Mouse (Mus musculus) cortical plate, adult 2 months (tissue): ENCODE data around the gene Plcxd3.

Experiments
- CTCF ChIP-seq: fragments of 200-500 bp; IDR thresholded peaks from 2 replicates; pipeline ENCODE4 v1.5.1; 2011; ENCODE audit warnings: mild to moderate bottlenecking, control low read depth, low read length; ENCODE audit not compliant: insufficient read depth; ENCODE audit errors: extremely low read depth
- POLR2A ChIP-seq: fragments of 200-500 bp; IDR thresholded peaks from 2 replicates; pipeline ENCODE4 v1.6.1; 2011; ENCODE audit warnings: mild to moderate bottlenecking, low read length, control low read depth; ENCODE audit not compliant: insufficient read depth; ENCODE audit errors: extremely low read depth

DNA sequence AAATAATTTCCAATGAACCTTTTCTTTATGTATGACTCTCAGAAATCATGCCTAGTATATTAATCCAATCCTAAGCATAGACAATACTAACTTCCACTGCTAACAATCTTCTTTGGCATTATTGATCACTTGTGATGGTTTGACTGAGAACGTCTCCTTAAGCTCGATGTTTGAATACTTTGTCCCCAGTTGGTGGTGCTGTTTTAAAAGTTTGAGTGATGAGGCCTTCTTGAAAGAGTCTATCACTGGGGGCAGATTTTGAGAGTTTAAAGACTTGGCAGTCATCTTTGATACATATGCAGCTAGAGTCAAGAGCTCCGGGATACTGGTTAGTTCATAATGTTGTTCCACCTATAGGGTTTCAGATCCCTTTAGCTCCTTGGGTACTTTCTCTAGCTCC, 120.9 kb downstream of the Plcxd3 start:
- TF ChIP-seq POLR2A (no peak), CTCF (no peak)
